Mouse (Mus musculus) left cerebral cortex, postnatal 36 days (tissue): ENCODE results near the gene Asf1a. TPM values are rescaled to one million over a fixed set of nuclear protein-coding genes. Genes with fewer than 3 reads are reported as not detected.
"Not testable (repeated sequence)": the region's sequence is repeated elsewhere in the genome, so short reads cannot be mapped to it uniquely, and the experiment has no call there.

ENCODE experiments used
- DNase-seq, 2 experiments: peaks; one replicate each; pipeline ENCODE4 v3.0.0; 2021 to 2022; ENCODE audit warnings: low spot score in 2 of 2, mixed read lengths in 1 of 2
- intact Hi-C: fragments of 180-260 bp; cut with DNase I; formaldehyde crosslinking; loops from one replicate; pipeline ENCODE4 v1.15.1; 2025
- total RNA-seq, 2 experiments: library from RNA; stranded (reverse); gene quantifications; 2 replicates each; pipeline ENCODE4 v1.2.3; 2021

The Asf1a gene
- total RNA-seq, 2 experiments from 2014 or later, result 16.6 to 21.6 TPM

DNA sequence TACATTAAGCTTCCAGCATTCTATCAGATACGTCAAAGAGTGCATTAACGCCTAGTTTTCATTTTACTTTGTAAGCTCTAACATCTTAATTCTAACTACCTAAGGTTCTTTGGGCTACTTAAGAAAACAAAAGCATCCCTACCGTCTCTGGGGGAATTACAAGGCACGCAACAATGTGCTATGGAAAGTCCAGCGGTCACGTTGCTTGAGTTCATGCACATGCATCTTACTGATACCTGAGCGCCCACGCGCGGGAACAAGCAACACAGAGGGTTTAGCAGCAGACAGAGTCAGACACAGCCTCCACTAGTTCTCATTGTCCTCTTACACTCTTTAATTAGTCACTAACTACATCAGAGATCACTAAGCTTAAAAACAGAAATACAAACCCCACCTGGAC is 37.6 kb downstream of the Asf1a start:
- intact Hi-C loops, result no loop called here
- DNase-seq, result no peak

- intact Hi-C loops, result no loop called here
These were observed 38.9 kb downstream of the Asf1a start for GRCm38 (mm10) chr10:53635246-53635971.

GRCm38 (mm10) chr10:53641507-53641906 is 45.0 kb downstream of the Asf1a start:
- no peak for DNase-seq
- intact Hi-C loops, result loop anchor here (1.0 kb wide), 1 partner anchor 154 kb away; no protein-coding TSS in a partner anchor

More at GRCm38 (mm10) chr10:53635246-53635971, 38.9 kb downstream of the Asf1a start:
- no peak for DNase-seq

GRCm38 (mm10) chr10:53650683-53651082 is 54.1 kb downstream of the Asf1a start:
- no peak for DNase-seq
- intact Hi-C loops, result no loop called here

- intact Hi-C loops, DNase-seq: not testable (repeated sequence)
These were observed 57.7 kb downstream of the Asf1a start for GRCm38 (mm10) chr10:53654239-53654638.

Other genes starting within 250 kb of the Asf1a start
- 10 to 100 TPM; 19.4 to 19.8 TPM for gene Cep85l, start 216.8 kb upstream of the Asf1a start, total RNA-seq
- 1 to 10 TPM; 5.8 to 6.3 TPM for gene Mcm9, start 33.7 kb downstream of the Asf1a start, total RNA-seq
- gene Fam184a, start 154.4 kb downstream of the Asf1a start, total RNA-seq, result 10 to 100 TPM; 23.6 to 32.9 TPM